Mouse (Mus musculus): Measurements from ENCODE around the gene Zfp385a. TPM values are rescaled to one million over a fixed set of nuclear protein-coding genes. Genes with fewer than 3 reads are reported as not detected.

Gene Zfp385a
- total and polyA plus RNA-seq, 3 experiments: 1.2 to 59.9 (median 2.7) TPM

DNA sequence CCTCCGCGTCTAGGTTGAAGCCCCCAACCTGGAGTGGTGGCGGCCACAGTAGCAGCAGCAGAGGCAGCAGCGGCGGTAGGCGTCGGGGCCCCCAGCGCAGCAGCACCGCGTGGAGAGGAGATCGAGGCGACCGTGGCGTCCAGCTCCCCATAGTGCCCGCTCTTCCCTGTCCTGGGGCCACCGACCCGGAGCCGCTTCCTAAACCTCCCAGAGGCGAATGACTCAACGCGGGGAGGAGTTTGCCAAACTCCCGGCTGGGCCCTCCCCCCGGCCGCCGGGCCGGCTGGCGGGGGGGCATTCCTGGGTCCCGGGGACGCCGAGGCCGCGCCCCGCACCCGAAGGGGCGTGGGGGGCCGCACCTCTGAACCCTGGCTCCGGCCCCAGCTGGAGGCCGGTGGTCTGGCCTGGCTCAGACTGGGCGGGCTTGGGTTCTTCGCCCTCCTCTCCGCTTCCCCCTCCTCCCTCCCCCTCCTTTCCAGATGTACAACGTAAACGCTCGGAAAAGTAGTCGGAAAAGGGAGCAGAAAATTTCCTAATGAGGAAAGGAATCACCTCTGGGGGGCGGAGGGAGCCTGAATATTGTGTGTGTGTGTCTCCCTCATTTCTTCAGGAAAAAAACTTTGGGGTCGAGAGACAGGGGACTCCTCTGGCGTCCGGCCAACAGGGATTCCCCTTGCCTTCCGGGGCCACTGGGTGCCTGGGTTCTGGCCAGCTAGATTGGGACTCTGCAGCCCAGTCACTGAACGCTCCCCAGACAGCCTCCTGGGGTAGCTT lies 26.7 kb upstream of the Zfp385a start, which contains the start of gene Itga5:
Itga5 (minus strand) TSS at position 388 of the 774 bp plus-strand sequence.
- Histone ChIP-seq H3K4me1 (ENCODE audit: control insufficient read depth in 1 of 2, insufficient read depth in 2 of 2) (peaks cover 9 to 42% of the 10 kb centered on the region in 2 experiments), H3K27me3 (replicated peaks) (no peaks in the 10 kb centered on the region), H3K27ac (ENCODE audit: insufficient read depth, low read depth) (no peak within 1 kb of the TSS), H3K79me2 (replicated peaks; ENCODE audit: control insufficient read depth, extremely low read depth, insufficient read depth, poor library complexity, severe bottlenecking) (no peaks in the 10 kb centered on the region), H3K9me3 (replicated peaks; ENCODE audit: low read length) (no peaks in the 10 kb centered on the region), H3K36me3 (replicated peaks in 1 of 2; ENCODE audit: control insufficient read depth in 1 of 2, insufficient read depth in 1 of 2, low read length in 1 of 2) (no peaks in the 10 kb centered on the region), H3K4me3 (replicated peaks in 1 of 3; ENCODE audit: low read depth in 2 of 3, low read length in 2 of 3, poor library complexity in 1 of 3) (no peak within 1 kb of the TSS), H3K9ac (ENCODE audit: insufficient read depth, low read depth) (no peak within 1 kb of the TSS), H3K4me2 (ENCODE audit: insufficient read depth, low read depth, poor library complexity, severe bottlenecking) (no peak within 1 kb of the TSS)
- dilution Hi-C loops (cut with MboI; ENCODE audit: extremely low pct_ligation_motif_present, extremely low pct_unique_long_range_greater_than_20kb, low sequenced_read_pairs): no loop called here
- TF ChIP-seq ZC3H11A (IDR thresholded peaks at IDR 0.05; ENCODE audit: low read depth, low read length) (no peak), RAD21 (IDR thresholded peaks at IDR 0.05; ENCODE audit: low read depth, low read length) (no peak), EP300 (IDR thresholded peaks at IDR 0.05; ENCODE audit: low read length) (no peak), GABPA (IDR thresholded peaks at IDR 0.05; ENCODE audit: insufficient replicate concordance, low read depth, low read length) (no peak), ZKSCAN1 (IDR thresholded peaks at IDR 0.05; ENCODE audit: borderline replicate concordance, low read depth, low read length) (no peak), MAFK (IDR thresholded peaks at IDR 0.05; ENCODE audit: insufficient replicate concordance, low read length) (no peak), CTCF (conservative IDR thresholded peaks at IDR 0.05 in 1 of 2, IDR thresholded peaks at IDR 0.05 in 1 of 2; ENCODE audit: low read depth in 2 of 2, low read length in 2 of 2) (no peak)
- in situ Hi-C loops (cut with MboI; ENCODE audit: low pct_ligation_motif_present, low pct_unique_long_range_greater_than_20kb, low sequenced_read_pairs): no loop called here
- no peak for DNase-seq (ENCODE audit: extremely low read depth)

DNA sequence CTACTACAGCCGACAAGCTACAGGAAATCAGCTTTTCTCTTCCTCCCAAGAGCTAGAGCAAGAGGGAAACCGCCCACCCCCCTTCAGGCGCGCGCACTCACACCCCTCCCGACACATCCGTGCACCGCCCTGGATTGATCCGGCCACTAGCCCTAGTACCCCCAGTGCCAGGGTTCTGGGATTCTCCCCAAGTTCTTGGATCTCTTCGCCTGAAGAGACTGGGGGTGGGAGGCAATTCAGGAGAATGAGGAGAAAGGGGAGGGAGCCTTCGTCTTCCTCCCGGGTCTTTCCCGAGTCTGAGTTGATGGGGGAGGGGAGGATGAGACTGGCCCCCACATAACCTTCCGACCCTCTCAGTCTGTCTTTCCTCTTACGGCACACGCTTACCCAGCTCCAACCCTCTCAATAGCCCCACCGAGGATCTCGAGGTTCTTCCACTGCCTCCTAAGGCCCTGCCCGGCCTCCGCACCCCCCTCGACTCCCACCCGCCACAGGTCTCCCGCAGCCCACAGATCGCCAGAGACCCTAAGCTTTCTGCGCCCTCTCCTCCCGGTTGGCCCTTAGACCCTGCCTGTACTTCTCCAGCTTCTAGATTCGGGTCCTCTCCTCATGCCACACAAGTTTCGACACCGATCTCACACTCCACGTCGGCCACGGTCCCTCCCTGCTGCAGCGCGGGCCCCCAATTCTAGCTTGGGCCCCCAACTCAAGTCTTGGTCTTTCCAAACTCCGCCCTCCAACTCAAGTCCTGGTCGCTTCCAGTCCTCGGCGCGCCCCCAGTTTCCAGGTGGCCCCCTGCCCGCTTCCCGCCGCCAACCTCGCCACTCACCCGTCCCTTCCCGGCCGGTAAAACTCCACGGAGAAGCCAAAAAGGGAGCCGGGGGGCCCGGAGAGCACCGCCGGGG lies 25.8 kb upstream of the Zfp385a start:
- dilution Hi-C loops (cut with MboI; ENCODE audit: extremely low pct_ligation_motif_present, extremely low pct_unique_long_range_greater_than_20kb, low sequenced_read_pairs) (no loop called here), in situ Hi-C loops (cut with MboI; ENCODE audit: low pct_ligation_motif_present, low pct_unique_long_range_greater_than_20kb, low sequenced_read_pairs) (no loop called here)
- DNase-seq (ENCODE audit: extremely low read depth): no peak
- no peak overlapping the region for H3K4me3 ChIP-seq (replicated peaks in 1 of 3; ENCODE audit: low read depth in 2 of 3, low read length in 2 of 3, poor library complexity in 1 of 3)
- no peaks in the 10 kb centered on the region for H3K27me3 ChIP-seq (replicated peaks)
- H3K36me3 ChIP-seq (replicated peaks in 1 of 2; ENCODE audit: control insufficient read depth in 1 of 2, insufficient read depth in 1 of 2, low read length in 1 of 2): no peaks in the 10 kb centered on the region
- no peaks in the 10 kb centered on the region for H3K9me3 ChIP-seq (replicated peaks; ENCODE audit: low read length)
- H3K79me2 ChIP-seq (replicated peaks; ENCODE audit: control insufficient read depth, extremely low read depth, insufficient read depth, poor library complexity, severe bottlenecking): no peaks in the 10 kb centered on the region
- peaks cover 13 to 44% of the 10 kb centered on the region in 2 experiments for H3K4me1 ChIP-seq (ENCODE audit: control insufficient read depth in 1 of 2, insufficient read depth in 2 of 2)
- no peak overlapping the region for H3K9ac ChIP-seq (ENCODE audit: insufficient read depth, low read depth)
- no peak overlapping the region for H3K4me2 ChIP-seq (ENCODE audit: insufficient read depth, low read depth, poor library complexity, severe bottlenecking)
- no peak for TF ChIP-seq TCF12 (IDR thresholded peaks at IDR 0.05; ENCODE audit: low read depth, low read length)
- TF ChIP-seq EP300 (IDR thresholded peaks at IDR 0.05; ENCODE audit: low read length): no peak
- no peak for TF ChIP-seq RAD21 (IDR thresholded peaks at IDR 0.05; ENCODE audit: low read depth, low read length)
- TF ChIP-seq ELF1 (IDR thresholded peaks at IDR 0.05; ENCODE audit: low read depth, low read length): no peak
- no peak overlapping the region for H3K27ac ChIP-seq (ENCODE audit: insufficient read depth, low read depth)

DNA sequence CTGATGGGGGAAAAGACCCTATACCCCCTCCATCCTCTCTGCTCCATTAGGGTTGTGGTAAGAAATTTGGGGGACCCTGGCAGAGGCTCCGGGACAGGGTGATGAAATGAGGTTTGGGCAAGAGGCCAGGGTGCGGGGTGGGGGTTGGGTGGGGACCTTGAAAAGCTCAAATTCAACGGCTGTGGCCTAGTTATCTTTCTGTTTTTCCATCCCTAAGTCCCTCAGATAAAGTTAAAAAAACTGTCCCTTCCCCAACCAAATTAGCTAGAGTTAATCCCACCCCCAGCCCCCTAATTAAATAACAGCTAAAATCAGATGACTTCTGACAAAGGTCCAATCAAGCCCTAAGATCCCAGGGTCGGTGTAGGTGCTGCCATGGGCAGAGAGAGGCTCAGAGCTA lies 24.9 kb upstream of the Zfp385a start:
- Histone ChIP-seq H3K79me2 (replicated peaks; ENCODE audit: control insufficient read depth, extremely low read depth, insufficient read depth, poor library complexity, severe bottlenecking) (no peaks in the 10 kb centered on the region), H3K4me3 (replicated peaks in 1 of 3; ENCODE audit: low read depth in 2 of 3, low read length in 2 of 3, poor library complexity in 1 of 3) (no peak overlapping the region), H3K9me3 (replicated peaks; ENCODE audit: low read length) (no peaks in the 10 kb centered on the region), H3K27ac (ENCODE audit: insufficient read depth, low read depth) (no peak overlapping the region), H3K27me3 (replicated peaks) (no peaks in the 10 kb centered on the region), H3K9ac (ENCODE audit: insufficient read depth, low read depth) (no peak overlapping the region), H3K4me2 (ENCODE audit: insufficient read depth, low read depth, poor library complexity, severe bottlenecking) (no peak overlapping the region), H3K4me1 (ENCODE audit: control insufficient read depth in 1 of 2, insufficient read depth in 2 of 2) (peaks cover 7 to 42% of the 10 kb centered on the region in 2 experiments), H3K36me3 (replicated peaks in 1 of 2; ENCODE audit: control insufficient read depth in 1 of 2, insufficient read depth in 1 of 2, low read length in 1 of 2) (no peaks in the 10 kb centered on the region)
- TF ChIP-seq RCOR1 (conservative IDR thresholded peaks at IDR 0.05; ENCODE audit: low read depth, low read length) (no peak), JUN (IDR thresholded peaks at IDR 0.05; ENCODE audit: insufficient read depth, low read depth, low read length) (no peak), MEF2A (IDR thresholded peaks at IDR 0.05; ENCODE audit: borderline replicate concordance, low read depth, low read length) (no peak), NELFE (IDR thresholded peaks at IDR 0.05; ENCODE audit: low read depth, low read length) (no peak), SIN3A (IDR thresholded peaks at IDR 0.05; ENCODE audit: low read length) (no peak), CHD2 (IDR thresholded peaks at IDR 0.05; ENCODE audit: low read length) (no peak), E2F4 (IDR thresholded peaks at IDR 0.05; ENCODE audit: insufficient replicate concordance, low read depth, low read length) (no peak), POLR2A (IDR thresholded peaks at IDR 0.05; ENCODE audit: low read depth, low read length) (no peak), TCF12 (IDR thresholded peaks at IDR 0.05; ENCODE audit: low read depth, low read length) (no peak)
- in situ Hi-C loops (cut with MboI; ENCODE audit: low pct_ligation_motif_present, low pct_unique_long_range_greater_than_20kb, low sequenced_read_pairs): no loop called here
- dilution Hi-C loops (cut with MboI; ENCODE audit: extremely low pct_ligation_motif_present, extremely low pct_unique_long_range_greater_than_20kb, low sequenced_read_pairs): no loop called here
- DNase-seq (ENCODE audit: extremely low read depth): no peak

All from CH12.LX (cell line).